Mouse (Mus musculus) adrenal gland, adult (tissue): ENCODE measurements around the gene Ccdc148.
A peak's percentile ranks its signal among the peaks of the same experiment; 100 is the strongest.

ENCODE experiments used
- DNase-seq, 2 experiments: peaks; one replicate each; pipeline ENCODE4 v3.0.0; 2022 to 2023; ENCODE audit warnings: low spot score in 1 of 2; ENCODE audit not compliant: inconsistent age in 2 of 2

The Ccdc148 gene

DNA sequence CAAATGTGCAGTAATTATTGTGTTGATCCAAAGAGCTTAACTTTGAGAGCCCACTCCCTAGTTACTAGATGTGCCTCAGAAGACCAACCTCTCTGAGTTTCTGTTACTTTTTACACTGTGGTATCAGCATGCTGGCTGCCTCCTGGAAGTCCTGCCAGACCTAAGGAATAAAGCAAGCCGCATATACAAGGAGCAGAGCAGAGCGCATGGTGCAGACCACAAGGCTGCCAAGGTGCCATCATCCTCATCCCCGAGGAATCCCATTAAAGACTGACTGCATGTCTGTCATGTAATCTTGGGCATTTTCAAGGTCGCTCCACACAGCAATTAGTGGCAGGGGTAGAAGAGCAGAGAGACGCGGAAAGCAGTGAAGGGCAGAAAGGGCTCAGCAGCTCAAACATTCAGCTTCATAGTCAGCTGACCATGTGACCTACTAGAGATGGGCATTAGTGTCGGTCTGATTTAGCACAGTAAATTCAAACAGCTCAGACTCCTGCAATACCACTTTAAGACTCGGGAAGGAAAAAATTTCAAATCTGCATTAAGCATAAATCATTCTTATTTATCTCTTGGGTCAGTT is 110.1 kb downstream of the Ccdc148 start:
- no peak for DNase-seq

DNA sequence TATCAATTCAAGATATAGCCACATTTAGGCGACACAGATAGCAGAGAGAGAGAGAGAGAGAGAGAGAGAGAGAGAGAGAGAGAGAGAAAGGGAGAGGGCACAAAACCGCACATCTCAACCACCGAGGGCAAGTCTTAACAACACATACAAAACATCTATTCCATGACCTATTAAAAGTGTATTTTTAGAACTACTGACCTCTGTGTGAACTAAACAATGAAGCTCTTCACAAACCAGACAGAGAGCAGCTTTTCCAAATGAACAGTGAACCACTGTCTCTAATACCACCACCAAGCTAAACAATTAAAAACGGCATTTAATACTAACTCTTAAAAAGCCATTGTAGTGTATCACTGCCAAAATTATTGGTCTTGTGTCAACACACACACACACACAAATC is 110.8 kb downstream of the Ccdc148 start:
- DNase-seq, result no peak

DNA sequence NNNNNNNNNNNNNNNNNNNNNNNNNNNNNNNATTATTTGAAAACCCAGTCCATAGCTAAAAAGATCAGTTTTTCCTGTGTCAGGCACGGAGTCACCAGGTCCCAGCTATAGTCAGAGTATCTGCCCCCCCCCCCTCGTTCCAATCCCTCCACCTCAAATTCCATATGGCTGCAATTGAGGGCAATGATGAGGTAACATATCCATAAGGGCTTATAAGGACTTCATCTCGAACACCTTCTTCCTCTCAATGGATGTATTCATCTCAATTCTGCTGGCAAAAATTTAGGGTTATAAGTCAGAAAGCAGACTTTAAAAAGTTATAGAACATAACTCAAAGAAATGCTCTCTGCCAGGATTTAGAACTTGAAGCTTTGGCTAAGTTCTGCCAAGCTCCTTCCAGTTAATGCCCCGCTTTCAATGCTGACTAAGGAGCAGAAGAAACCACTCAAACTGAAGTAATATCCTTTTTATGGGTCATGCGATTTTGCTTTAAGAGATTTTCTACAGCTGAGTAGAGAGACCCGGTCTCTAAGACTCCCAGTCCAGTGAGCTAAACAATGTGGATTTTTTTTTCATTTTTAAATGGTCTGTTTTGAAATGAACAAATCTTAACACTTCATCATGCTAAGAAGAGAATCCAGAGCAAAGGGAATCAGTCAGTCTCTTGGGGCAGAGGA is 111.6 kb downstream of the Ccdc148 start:
- no peak for DNase-seq

DNA sequence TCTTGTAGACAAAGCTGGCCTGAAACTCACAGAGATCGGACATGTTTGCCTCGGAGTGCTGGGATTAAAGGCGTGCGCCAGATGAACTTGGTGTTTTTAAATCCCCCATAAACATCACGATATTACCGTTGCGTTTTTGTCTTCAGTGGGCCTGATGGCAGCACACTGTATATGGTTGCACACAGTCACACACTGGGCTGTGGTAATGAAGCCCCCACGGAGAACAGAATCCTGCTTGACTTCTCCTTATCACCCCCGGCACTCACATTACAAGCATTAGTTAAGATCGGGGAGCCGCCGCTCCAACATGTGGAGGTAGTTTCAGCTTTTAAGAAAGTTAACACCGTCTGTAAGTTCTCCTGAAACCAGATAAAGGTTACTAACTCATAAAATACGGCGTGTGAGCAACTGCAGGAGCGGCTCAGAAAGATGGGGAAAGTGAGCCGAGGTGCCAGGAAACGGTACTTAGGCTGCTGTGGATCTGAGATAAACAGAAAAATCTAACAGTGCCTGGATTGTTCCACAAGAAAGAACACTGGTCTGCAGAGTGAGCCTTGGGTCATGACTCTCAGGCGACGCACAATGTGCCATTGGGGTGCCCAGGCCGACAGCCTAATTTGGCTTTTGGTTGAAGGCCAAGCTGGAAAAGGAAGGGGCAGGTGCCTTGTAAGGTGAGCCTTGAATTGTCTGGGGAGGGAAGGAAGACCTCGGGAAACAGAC is 117.0 kb downstream of the Ccdc148 start:
- peak in 1 of 2 experiments; percentile 34 for DNase-seq

DNA sequence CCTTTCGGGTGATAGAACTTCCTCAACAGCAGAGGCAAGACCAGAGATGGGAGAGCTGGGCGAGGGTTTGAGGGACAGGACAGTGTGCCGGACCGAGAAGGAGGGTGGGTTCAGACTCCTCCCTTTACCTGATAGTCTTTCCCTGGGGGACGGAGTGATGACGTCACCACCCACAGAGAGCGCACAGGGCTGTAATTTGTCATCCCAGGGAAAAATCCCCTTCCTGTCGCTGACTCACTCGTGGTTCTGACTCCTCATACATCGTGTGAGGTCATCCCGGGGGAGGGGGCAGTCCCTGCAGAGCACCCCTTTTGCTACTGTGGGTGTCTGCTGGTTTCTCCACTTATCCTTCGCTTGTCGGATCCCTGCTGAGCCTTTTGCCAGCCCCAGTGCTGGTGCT is 117.9 kb downstream of the Ccdc148 start:
- DNase-seq, result peak; percentile 23 to 46

DNA sequence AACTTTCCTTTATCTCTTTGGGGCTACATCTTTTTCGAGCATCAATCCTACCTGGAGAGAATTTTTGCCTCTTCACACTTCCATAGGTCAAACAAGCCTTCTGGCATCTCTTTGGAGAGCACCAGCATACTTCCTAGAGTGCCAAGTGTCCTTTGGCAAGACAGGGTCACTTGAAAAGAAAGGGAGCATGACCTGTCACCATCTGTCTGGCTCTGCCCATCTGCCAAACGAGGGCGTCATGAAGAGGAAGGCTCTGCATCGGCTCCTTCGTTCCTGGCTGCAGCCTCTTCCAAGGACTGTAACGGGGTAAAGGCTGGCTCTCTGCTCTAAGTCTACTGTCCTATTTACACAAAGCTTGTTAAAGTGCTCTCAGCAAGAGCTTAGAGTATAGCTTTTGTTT is 124.0 kb downstream of the Ccdc148 start:
- no peak for DNase-seq

DNA sequence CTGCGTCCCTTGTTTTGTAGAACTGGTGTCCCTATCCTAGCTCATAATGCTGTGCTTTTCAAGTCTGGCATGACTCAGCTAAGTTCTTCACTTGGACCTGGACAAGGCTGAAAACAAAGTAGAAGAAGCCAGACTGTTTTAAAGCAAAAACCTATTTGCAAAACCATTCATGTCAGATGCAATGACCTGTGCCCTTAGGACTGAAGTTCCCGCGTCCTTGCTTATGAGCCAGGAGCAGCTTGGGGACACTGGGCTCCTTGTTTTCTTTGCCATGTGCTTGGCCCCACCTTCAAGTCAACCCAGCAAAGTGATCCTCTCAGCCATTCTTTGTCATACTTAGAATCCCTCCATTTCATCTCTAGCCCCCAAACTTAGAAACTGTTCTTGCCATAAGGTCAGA is 125.3 kb downstream of the Ccdc148 start:
- no peak for DNase-seq

DNA sequence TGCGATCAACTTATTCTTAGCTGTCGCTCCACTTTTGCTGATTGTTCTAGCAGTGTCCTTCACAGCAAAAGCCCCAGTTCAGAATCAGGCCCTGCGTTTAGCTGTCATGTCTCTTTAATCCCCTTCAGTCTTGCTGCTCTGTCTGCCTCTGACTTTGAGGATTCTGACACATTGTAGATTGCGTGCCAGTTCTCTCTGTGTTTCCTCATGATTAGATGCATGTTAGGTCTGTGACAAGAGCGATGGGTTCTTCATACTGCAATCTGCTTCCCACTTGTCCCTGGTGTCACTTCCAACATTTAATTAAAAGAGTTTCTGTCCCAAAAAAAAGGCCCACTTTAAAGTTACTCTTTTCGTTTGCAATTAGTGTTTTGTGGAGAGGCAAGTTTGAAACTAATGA is 126.2 kb downstream of the Ccdc148 start:
- no peak for DNase-seq

DNA sequence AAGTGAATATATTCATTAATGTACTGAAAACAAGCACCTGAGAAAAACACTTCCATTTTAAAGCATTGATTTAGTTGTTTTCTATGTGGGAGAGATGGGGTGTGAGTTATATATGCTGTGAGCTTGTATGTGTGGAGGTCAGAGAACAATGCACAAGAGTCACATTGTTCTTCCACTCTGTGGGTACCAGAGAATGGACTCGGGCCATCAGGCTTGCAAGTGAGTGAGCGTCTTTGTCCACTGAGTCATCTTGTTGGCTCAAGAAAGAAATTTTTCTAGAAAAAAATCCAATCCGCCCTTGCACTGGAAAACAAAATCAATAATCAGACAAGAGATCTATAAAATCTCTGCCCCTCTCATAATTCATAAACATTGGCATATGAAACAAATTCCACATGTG is 135.9 kb downstream of the Ccdc148 start:
- no peak for DNase-seq

DNA sequence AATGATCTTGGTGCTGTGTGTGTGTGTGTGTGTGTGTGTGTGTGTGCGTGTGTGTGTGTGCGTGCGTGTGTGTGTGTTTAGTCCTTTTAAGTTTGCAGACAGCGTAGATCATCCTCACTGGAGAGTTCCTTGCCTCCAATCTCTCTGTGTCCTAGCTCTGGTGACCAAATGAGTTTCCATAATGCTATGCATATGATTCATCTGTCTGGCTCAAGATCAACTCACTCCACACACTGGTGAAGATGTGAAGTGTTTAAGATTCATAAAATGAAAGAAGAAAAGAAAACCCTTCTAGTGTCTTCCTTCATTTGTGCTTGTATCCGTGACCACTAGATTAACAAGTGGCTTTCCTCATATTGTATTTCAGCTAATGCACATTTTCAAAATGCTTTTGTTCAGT is 153.1 kb downstream of the Ccdc148 start:
- no peak for DNase-seq

DNA sequence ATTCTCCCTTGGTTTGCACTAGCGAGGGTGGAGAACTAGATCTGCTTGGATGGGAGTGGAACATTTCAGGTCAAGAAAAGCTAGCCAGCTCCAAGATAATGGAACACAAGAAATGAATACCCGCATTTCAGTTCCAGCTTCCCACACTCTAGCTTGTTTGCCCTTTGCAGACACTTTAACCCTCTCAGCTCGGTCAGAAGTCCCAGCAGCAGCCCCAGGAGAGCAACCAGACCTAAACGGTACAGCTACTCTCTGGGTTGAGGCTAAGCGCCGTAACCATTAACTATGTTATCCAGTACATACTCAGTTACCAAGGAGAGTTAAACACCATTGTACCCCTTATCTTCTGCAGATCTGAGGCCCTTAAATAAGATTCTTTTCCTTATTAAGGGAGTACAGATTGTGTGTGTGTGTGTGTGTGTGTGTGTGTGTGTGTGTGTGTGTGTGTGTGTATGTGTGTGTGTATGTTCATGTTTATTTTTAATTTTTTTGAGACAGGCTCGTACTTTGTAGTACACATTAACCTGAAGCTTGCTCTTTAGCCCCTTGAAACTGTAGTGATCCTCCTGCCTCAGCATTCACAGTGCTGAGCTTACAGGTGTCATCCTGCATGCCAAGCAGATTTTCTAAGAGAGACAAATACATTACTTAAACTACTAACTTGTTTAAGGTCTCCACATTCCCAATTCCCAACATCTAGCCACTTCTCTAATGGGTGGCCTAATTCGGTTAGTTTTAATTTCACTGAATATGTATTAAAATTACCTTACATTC is 153.7 kb downstream of the Ccdc148 start:
- DNase-seq, result no peak

DNA sequence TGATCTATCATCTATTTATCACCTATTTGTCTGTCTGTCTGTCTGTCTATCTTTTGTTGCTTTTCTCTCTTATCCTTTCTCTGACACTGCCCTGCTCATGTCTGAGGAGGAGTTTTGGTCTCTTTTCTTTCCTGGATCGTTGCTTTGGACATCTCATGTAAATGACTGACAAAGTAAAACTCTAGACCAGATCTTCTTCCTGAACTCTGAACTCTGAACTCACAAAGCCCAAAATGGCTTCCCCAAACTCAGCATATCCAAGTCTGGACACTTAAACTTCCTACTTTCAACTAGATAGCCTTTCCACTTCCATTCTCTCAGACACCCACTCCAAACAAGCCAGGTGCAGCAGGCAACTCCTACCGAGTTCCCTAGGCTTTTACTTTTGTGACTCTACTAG is 163.3 kb downstream of the Ccdc148 start:
- no peak for DNase-seq

DNA sequence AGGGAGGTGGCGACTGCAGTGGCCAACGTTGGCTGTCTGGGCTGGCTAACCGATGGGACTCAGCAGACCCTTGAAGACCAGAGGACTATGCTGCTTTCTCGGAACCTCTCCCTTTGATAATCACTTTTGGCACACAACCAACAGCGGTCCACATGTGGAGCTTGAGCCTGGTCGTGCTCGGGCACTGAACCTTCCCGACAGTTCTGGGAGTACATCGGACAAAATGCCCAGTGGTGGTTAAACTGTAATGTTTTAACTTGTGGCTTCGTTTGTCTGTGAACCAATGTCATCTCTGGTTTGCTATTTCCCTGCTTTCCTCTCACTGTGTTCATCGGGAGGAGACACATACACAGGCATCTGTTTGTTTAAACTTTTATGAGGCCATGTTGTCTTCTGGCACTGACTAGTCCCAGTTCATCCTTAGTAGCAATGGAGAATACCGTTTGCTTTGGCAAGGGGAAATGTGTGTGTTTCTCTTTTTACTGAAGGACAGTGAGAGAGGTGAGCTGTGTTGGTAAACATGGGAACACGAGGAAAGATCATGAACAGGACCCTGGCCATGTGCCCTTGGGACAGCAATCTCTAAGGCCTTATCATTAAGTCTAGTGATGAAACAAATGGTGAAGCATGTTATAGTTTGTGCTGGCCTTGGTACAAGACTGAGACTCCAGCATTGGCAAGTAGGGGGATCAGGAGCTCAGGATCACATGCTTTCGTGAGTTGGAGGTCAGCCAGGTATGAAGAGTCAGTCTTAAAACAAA is 167.9 kb downstream of the Ccdc148 start:
- DNase-seq, result no peak

DNA sequence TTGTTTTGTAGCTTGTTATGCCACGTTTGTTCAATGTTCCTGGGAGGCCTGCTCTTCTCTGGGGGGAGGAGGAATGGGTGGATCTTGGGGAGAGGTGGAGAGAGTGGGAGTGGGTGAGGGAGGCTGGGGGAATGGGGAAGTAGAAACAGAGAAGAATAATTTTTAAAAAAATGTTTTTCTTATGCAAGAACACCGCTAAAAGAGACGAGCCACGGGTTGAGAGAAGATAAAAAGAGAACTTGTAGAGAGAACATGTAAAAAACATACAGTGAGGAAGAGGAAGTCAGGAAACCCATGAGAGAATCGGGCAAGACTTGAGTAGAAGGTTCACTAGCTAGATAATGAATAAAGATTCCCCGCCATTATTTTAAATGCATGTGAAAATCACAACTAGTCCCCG is 182.4 kb downstream of the Ccdc148 start:
- DNase-seq, result no peak

DNA sequence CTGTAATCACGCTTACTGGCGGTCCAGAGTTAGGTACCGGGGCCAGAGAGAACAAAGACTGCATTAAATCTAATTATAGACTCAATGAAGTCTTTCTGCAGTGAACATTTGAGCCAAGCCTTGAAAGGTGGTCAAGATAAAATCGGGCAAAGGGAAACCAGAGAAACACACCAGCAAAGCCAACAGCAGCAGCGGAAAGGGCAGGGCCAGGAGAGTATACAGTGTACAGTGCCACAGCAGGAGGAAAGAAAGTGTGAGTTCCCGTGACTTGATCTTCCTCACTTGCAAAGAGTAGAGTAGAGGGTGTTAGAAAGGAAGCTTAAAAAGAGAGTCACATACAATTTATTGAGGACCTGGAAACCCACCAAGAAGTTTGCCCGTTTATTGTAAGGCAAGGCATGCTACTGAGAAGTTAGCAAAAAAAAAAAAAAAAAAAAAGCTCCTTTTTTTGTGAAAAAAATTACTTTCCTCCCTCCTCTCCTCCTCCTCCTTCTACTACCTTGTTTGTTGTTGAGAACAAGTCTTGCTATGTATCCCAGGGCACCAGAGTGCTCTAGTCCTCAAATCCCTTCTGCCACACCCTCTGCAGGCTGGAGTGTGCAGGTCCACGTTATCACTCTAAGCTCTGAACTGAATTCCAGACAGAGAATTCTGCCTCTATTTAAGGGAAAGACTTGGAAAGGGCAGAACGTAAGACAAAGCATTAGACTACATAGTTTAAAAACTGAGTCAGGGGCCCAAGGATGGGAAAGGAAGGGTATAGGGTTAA is 188.8 kb downstream of the Ccdc148 start:
- DNase-seq, result no peak

DNA sequence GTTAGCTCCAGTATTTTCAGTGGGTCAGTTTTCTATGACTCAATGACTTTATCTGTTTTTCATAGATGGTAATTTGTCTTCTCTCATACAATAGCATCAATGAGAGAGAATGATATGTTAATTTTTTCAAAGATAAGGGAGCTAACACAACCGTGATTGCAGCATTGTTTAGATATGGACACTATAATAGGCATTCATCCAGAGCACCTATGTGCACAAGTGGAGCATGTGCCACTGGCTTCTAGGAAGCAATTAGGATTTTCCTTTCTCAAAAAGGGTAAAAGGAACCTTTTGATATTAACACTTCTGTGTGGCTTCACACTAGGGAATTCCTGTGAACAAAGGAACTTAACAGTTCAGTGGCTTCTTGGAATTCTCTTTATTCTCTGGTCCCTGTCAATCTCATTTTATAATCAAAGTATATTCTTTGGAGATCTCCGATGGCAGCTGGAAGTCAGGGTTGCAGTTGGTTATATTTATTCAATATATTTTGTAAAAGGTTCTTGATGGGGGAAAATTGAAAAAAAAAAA is 203.6 kb downstream of the Ccdc148 start:
- no peak for DNase-seq

DNA sequence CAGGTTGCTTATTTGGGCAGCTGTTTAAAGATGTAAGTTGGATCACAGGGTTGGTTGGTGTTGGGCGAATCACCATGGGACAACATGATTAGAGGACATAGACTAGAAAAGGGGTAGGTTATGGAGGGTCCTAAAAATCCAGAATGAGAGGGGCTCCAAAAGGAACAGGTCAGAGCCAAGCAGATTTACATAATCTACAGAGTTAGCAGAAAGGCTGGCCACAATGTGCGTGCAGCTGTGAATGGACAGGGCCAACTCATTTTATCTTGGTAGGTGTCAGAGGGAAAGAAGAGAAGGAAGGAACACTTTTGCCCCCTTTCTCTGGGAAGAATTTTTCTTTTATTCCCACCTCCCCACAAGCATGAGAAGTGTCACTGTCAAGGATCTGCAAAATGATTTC is 204.1 kb downstream of the Ccdc148 start:
- no peak for DNase-seq

DNA sequence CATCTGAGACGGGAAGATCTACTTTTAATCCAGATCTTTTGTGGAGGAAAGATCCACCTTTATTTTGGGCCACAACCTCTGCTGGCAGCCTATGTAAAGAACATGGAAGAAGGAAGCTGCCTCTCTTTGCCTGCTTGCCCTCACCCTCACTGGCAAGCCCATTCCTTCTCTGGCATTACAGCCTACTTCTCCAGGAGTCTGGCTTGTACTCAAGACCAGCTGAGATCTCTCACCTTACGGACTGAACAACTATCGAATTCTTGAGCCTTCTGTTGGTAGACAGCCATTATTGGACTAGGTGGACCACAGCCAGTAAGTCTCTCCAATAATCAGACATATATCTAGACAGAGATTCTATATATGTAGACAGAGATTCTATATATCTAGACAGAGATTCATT is 208.4 kb downstream of the Ccdc148 start:
- no peak for DNase-seq

DNA sequence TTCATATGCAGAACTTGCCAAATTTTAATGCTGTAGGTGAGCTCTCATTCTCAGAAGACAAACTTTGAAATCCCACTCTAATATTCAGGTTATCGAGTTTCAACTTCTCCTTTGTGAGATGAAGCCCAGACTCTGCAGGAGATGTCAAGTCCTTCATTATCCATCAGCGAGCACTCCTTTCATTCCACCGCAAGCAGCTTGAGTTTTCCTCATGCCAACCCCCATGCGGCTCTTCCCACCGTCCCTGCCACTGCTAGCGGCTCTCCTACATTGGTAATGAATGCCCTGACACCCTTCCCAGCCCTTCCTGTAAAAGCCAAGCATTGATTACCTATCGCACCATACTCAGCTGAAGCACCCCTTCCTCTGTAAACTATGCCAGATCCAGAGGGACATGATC is 211.7 kb downstream of the Ccdc148 start:
- DNase-seq, result no peak

DNA sequence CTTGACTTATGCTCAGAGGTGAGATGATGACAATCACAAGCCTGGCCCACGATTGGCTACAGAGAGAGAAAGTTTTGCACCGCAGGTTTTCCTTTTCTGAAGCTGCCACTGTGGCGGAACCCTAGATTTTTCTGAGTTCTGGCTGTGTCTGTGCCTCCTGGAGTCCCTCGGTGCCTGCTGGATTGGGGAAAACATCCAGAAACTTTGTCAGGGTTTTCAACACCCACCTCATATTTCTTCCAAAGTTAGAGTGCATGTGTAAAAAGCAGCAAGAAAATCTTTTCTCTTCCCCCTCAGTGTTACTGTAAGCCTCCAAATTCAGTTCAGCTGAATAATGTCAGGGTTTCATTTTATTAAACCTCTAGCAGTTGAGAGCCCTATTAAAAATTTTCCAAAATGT is 219.1 kb downstream of the Ccdc148 start:
- DNase-seq, result no peak
